Mouse (Mus musculus) lung, embryonic 15.5 days (tissue): Measurements from ENCODE around the gene Trmu. TPM values are rescaled to one million over a fixed set of nuclear protein-coding genes. Genes with fewer than 3 reads are reported as not detected.

Experiments
- ATAC-seq: fragments of 200-750 bp; cut with Nextera tagmentation; 2 replicates; pipeline ENCODE4 v1.8.0; 2017; ENCODE audit warnings: moderate number of reproducible peaks, borderline replicate concordance; ENCODE audit not compliant: low FRiP score, low TSS enrichment; ENCODE audit errors: extremely low read depth
- H3K27ac ChIP-seq: fragments of 300-500 bp; sonication (generic); 2 replicates; pipeline ENCODE4 v1.5.1; 2015; ENCODE audit warnings: moderate library complexity, mild to moderate bottlenecking, inconsistent platforms
- H3K27me3 ChIP-seq: fragments of 300-500 bp; sonication (generic); 2 replicates; pipeline ENCODE4 v1.6.1; 2015; ENCODE audit warnings: inconsistent platforms
- H3K36me3 ChIP-seq: fragments of 300-500 bp; sonication (generic); 2 replicates; pipeline ENCODE4 v1.6.1; 2015; ENCODE audit warnings: inconsistent platforms
- H3K4me1 ChIP-seq: fragments of 300-500 bp; sonication (generic); 2 replicates; pipeline ENCODE4 v1.6.1; 2015; ENCODE audit warnings: inconsistent platforms
- H3K4me2 ChIP-seq: fragments of 300-500 bp; sonication (generic); 2 replicates; pipeline ENCODE4 v1.6.1; 2015; ENCODE audit warnings: inconsistent platforms, mild to moderate bottlenecking, moderate library complexity
- H3K4me3 ChIP-seq: fragments of 300-500 bp; sonication (generic); 2 replicates; pipeline ENCODE4 v1.5.1; 2015; ENCODE audit warnings: mild to moderate bottlenecking, inconsistent platforms
- H3K9ac ChIP-seq: fragments of 300-500 bp; sonication (generic); 2 replicates; pipeline ENCODE4 v1.6.1; 2015; ENCODE audit warnings: inconsistent platforms
- H3K9me3 ChIP-seq: fragments of 300-500 bp; sonication (generic); 2 replicates; pipeline ENCODE4 v1.6.1; 2016; ENCODE audit warnings: inconsistent platforms
- WGBS: fragments of 180-500 bp; shearing (Covaris S2); methylation state at CpG from one replicate; pipeline ENCODE4 v1.1.7; 2015; 5-methylcytosine and 5-hydroxymethylcytosine counted together
- polyA plus RNA-seq: library from polyadenylated mRNA; unstranded; fragments of >200 nt; fragmentation: Nextera tagmentation; extraction: Ambion mirVana; gene quantifications from 2 replicates; pipeline ENCODE4 v1.2.1, GENCODE M21; 2015

Gene Trmu
- polyA plus RNA-seq, 1 experiment from 2014 or later: 40.5 TPM

DNA sequence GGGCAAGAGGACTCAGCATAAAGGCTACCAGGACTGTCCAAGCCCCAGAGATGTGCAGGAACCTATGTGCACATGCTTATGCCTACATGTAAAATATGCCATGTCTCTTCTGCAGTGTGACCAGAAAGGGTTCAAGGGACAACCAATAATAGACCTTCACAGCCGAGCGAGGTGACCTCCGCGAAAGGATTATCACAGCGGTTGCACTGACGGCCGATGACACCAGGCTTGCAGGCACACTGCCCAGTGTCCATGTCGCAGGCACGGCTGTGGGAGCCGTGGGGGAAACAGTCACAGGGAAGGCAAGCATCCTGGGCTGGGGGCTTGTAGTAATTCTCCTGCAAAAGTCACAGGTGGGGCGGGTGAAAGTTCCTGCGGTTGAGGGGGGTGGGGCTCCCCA is 49.0 kb downstream of the Trmu start:
- Histone ChIP-seq H3K36me3 (0 out of 2 replicates have a peak, but pooled peaks cover 6% of the 10 kb centered on the region), H3K9ac (no peak overlapping the region), H3K4me2 (no peak overlapping the region), H3K27ac (no peak overlapping the region), H3K4me1 (no peaks in the 10 kb centered on the region), H3K27me3 (no peaks in the 10 kb centered on the region), H3K9me3 (no peaks in the 10 kb centered on the region), H3K4me3 (no peak overlapping the region)
- no peak for ATAC-seq
- 71% methylated on average over 12 of the region's 12 CpGs for WGBS

- ATAC-seq: peak; percentile 78
- no peak overlapping the region for H3K9ac ChIP-seq
- 0 out of 2 replicates have a peak, but pooled peaks cover 3% of the 10 kb centered on the region for H3K36me3 ChIP-seq
- H3K4me1 ChIP-seq: peaks cover 12% of the 10 kb centered on the region
- H3K9me3 ChIP-seq: no peaks in the 10 kb centered on the region
- WGBS: 12% methylated on average over 5 of the region's 5 CpGs
- no peak overlapping the region for H3K4me3 ChIP-seq
- 0 out of 2 replicates have a peak overlapping the region, but pooled peaks have one; percentile 3 for H3K27ac ChIP-seq
- H3K4me2 ChIP-seq: no peak overlapping the region
- no peaks in the 10 kb centered on the region for H3K27me3 ChIP-seq
These were observed 56.5 kb downstream of the Trmu start for GRCm38 (mm10) chr15:85935627-85936049.

Other genes with a start within 250 kb of the Trmu start
- 4.3 and 4.9 TPM in 2 replicates for gene Ppara, start 144.3 kb upstream of the Trmu start, polyA plus RNA-seq
- 35.7 and 36.3 TPM in 2 replicates for gene Cdpf1, start 67.6 kb upstream of the Trmu start, polyA plus RNA-seq
- gene Pkdrej, start 57.6 kb upstream of the Trmu start, polyA plus RNA-seq: 0.11 and 0.15 TPM in 2 replicates
- 4.8 and 6.0 TPM in 2 replicates for gene Ttc38, start 47.0 kb upstream of the Trmu start, polyA plus RNA-seq
- 31.6 and 33.0 TPM in 2 replicates for gene Gtse1, start 19.6 kb upstream of the Trmu start, polyA plus RNA-seq
- gene Celsr1, start 154.5 kb downstream of the Trmu start, polyA plus RNA-seq: 4.3 and 4.8 TPM in 2 replicates
- gene Gramd4, start 178.4 kb downstream of the Trmu start, polyA plus RNA-seq: 12.9 and 14.6 TPM in 2 replicates